Mouse (Mus musculus): Measurements from ENCODE around the gene Csgalnact2.

Gene Csgalnact2

GRCm38 (mm10) chr6:118138731-118139709 lies at the start of gene Csgalnact2:
Csgalnact2 (minus strand) TSS chr6:118139140.
- DNase-seq, result peak; percentile 94

GRCm38 (mm10) chr6:118188599-118188998 lies 49.7 kb upstream of the Csgalnact2 start:
- DNase-seq, result no peak

GRCm38 (mm10) chr6:118187285-118187641 lies 48.3 kb upstream of the Csgalnact2 start:
- DNase-seq, result no peak

GRCm38 (mm10) chr6:118186620-118187284 lies 47.8 kb upstream of the Csgalnact2 start:
- no peak for DNase-seq

GRCm38 (mm10) chr6:118184126-118184525 lies 45.2 kb upstream of the Csgalnact2 start:
- DNase-seq, result no peak

GRCm38 (mm10) chr6:118180085-118180423 lies 41.1 kb upstream of the Csgalnact2 start:
- DNase-seq, result no peak

- DNase-seq, result peak; percentile 83
Observed at GRCm38 (mm10) chr6:118179316-118180084, 40.6 kb upstream of the Csgalnact2 start.

- no peak for DNase-seq
Observed at GRCm38 (mm10) chr6:118173975-118174328, 35.0 kb upstream of the Csgalnact2 start.

GRCm38 (mm10) chr6:118173251-118173974 lies 34.5 kb upstream of the Csgalnact2 start:
- no peak for DNase-seq

- no peak for DNase-seq
Observed at GRCm38 (mm10) chr6:118171386-118171785, 32.4 kb upstream of the Csgalnact2 start.

GRCm38 (mm10) chr6:118168106-118168505 lies 29.2 kb upstream of the Csgalnact2 start:
- no peak for DNase-seq

GRCm38 (mm10) chr6:118167013-118167412 lies 28.1 kb upstream of the Csgalnact2 start:
- no peak for DNase-seq

GRCm38 (mm10) chr6:118165516-118165915 lies 26.6 kb upstream of the Csgalnact2 start:
- no peak for DNase-seq

- no peak for DNase-seq
Observed at GRCm38 (mm10) chr6:118164691-118165090, 25.8 kb upstream of the Csgalnact2 start.

- DNase-seq, result no peak
Observed at GRCm38 (mm10) chr6:118163086-118163485, 24.1 kb upstream of the Csgalnact2 start.

GRCm38 (mm10) chr6:118162457-118163082 lies 23.6 kb upstream of the Csgalnact2 start:
- DNase-seq, result peak; percentile 27

GRCm38 (mm10) chr6:118153091-118153490 lies 14.2 kb upstream of the Csgalnact2 start:
- DNase-seq, result no peak

- no peak for DNase-seq
Observed at GRCm38 (mm10) chr6:118150988-118151387, 12.0 kb upstream of the Csgalnact2 start.

- no peak for DNase-seq
Observed at GRCm38 (mm10) chr6:118150538-118150937, 11.6 kb upstream of the Csgalnact2 start.

GRCm38 (mm10) chr6:118150128-118150527 lies 11.2 kb upstream of the Csgalnact2 start:
- no peak for DNase-seq

GRCm38 (mm10) chr6:118140961-118141360 lies 2.0 kb upstream of the Csgalnact2 start:
- DNase-seq, result no peak

GRCm38 (mm10) chr6:118137148-118137547 lies 1.8 kb downstream of the Csgalnact2 start:
- DNase-seq, result no peak

All from lung, postnatal 10 days (tissue).